Mouse (Mus musculus) liver, postnatal 0 days (tissue): ENCODE results near the gene Smpd2.

Experiments used
- CTCF ChIP-seq: sonication (generic); IDR thresholded peaks from 2 replicates; pipeline ENCODE4 v1.5.1; 2016; ENCODE audit warnings: antibody characterized with exemption, low read depth
- EP300 ChIP-seq: IDR thresholded peaks from 2 replicates; pipeline ENCODE4 v1.6.1; 2016; ENCODE audit warnings: antibody characterized with exemption, low read depth, mild to moderate bottlenecking

DNA sequence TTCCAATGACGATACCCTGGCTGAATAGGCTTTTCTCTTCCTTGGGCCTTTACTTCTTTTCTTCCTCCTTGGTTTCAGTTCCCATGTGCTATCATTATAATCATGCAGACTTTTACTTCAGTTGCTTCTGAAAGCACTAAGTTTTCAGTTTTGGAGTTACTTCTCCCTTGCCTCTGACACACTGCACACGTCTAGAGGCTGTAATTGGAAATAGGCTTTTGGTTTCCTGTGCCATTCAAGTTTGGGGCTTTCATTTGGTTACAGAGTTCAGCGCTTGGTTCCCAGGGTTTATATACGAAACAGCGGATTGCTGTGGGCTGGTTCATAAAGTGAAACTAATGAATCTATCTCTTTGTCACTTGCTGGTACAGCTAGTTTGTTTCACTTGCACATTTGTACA is 39.8 kb upstream of the Smpd2 start:
- TF ChIP-seq CTCF, result no peak
- TF ChIP-seq EP300, result no peak
